Mouse (Mus musculus) C2C12 (cell line): ENCODE measurements around the gene Lcp2. TPM values are rescaled to one million over a fixed set of nuclear protein-coding genes. Genes with fewer than 3 reads are reported as not detected.

Experiments
- H3K27me3 ChIP-seq: one replicate; pipeline ENCODE4 v1.6.1; 2011; ENCODE audit not compliant: control insufficient read depth, insufficient read depth, insufficient read length
- H3K36me3 ChIP-seq: one replicate; pipeline ENCODE4 v1.6.1; 2011; ENCODE audit not compliant: control insufficient read depth, insufficient read depth
- H3K4me3 ChIP-seq: one replicate; pipeline ENCODE4 v1.5.1; 2011; ENCODE audit warnings: mild to moderate bottlenecking, control low read depth; ENCODE audit not compliant: poor library complexity, insufficient read depth, severe bottlenecking
- H3K79me2 ChIP-seq: one replicate; pipeline ENCODE4 v1.6.1; 2011; ENCODE audit not compliant: control insufficient read depth, insufficient read depth
- H3K79me3 ChIP-seq: one replicate; pipeline ENCODE4 v1.6.1; 2011; ENCODE audit warnings: low read depth, control low read depth
- H3ac ChIP-seq: one replicate; pipeline ENCODE3; 2011; ENCODE audit warnings: low read depth; ENCODE audit not compliant: control insufficient read depth, insufficient read length
- CEBPB ChIP-seq: IDR thresholded peaks from one replicate; pipeline ENCODE4 v1.6.1; 2011; ENCODE audit warnings: low read depth, mild to moderate bottlenecking, control low read depth, moderate library complexity
- CTCF ChIP-seq: IDR thresholded peaks from one replicate; pipeline ENCODE4 v1.5.1; 2011; ENCODE audit not compliant: control insufficient read depth, insufficient read depth, insufficient read length
- FOSL1 ChIP-seq: IDR thresholded peaks from one replicate; pipeline ENCODE4 v1.8.0; 2011; ENCODE audit warnings: mild to moderate bottlenecking, low read length; ENCODE audit not compliant: poor library complexity, insufficient read depth, severe bottlenecking
- MAX ChIP-seq: IDR thresholded peaks from one replicate; pipeline ENCODE4 v1.6.1; 2011; ENCODE audit warnings: mild to moderate bottlenecking, control low read depth
- MYOD1 ChIP-seq: IDR thresholded peaks from one replicate; pipeline ENCODE4 v1.6.1; 2011; ENCODE audit warnings: low read depth; ENCODE audit not compliant: control insufficient read depth, insufficient read length
- MYOG ChIP-seq: IDR thresholded peaks from one replicate; pipeline ENCODE4 v1.6.1; 2011; ENCODE audit not compliant: control insufficient read depth, insufficient read length; ENCODE audit errors: extremely low read depth
- USF1 ChIP-seq: IDR thresholded peaks from one replicate; pipeline ENCODE4 v1.6.1; 2011; ENCODE audit warnings: low read depth, mild to moderate bottlenecking, control low read depth, moderate library complexity
- polyA plus RNA-seq: library from polyadenylated mRNA; unstranded; fragments of >200 nt; fragmentation: generic; extraction: Trizol; gene quantifications from one replicate; pipeline ENCODE4 v1.2.1, GENCODE M21; 2012; ENCODE audit warnings: missing spikeins

The Lcp2 gene
- polyA plus RNA-seq, 1 experiment: not detected

DNA sequence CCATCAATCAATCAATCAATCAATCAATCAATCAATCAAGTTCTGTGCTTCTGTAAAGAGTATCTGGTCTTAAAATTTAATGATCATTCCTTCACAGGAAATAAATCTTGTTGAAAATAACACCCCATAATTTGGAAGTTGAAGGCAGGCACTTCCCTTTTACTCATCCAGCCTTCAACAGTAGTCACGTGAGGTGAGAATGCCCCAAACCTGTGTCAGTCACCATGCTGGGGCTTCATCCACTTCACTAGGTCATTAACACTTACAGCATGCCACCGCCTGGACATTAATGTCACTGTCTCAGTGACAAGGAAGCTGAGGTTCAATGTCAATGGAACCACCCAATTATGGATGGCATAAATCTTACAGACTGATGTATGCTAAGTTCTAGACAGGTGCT lies 81.7 kb downstream of the Lcp2 start:
- Histone ChIP-seq H3K36me3 (no peaks in the 10 kb centered on the region), H3ac (no peak overlapping the region), H3K4me3 (no peak overlapping the region), H3K79me3 (no peaks in the 10 kb centered on the region), H3K27me3 (no peaks in the 10 kb centered on the region), H3K79me2 (no peaks in the 10 kb centered on the region)
- TF ChIP-seq MAX (no peak), USF1 (no peak), CTCF (no peak), FOSL1 (no peak), MYOG (no peak), MYOD1 (no peak), CEBPB (no peak)

DNA sequence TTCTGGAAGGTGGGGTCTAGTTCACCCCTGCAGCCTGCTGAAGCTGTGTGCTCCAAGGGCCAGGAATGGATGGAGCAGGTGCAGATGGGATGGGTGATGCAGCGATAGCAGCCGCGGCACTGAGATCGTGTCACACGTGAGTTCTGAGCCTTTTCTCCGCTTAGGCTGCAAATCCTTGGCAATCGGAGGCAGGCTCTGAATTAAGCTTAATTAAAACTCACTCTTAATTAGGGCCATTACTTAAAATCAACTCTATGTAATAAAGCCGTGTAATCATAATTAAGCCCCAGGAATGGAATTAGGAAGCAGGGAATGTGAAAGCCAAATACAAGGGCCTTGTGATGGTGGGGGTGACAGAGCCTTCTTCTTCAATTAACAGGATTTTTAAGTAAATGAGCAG lies 92.6 kb downstream of the Lcp2 start:
- Histone ChIP-seq H3K27me3 (no peaks in the 10 kb centered on the region), H3K79me2 (no peaks in the 10 kb centered on the region), H3ac (no peak overlapping the region), H3K79me3 (no peaks in the 10 kb centered on the region), H3K4me3 (no peak overlapping the region), H3K36me3 (no peaks in the 10 kb centered on the region)
- TF ChIP-seq MAX (no peak), CTCF (no peak), CEBPB (no peak), USF1 (no peak), MYOD1 (no peak), FOSL1 (no peak), MYOG (no peak)

Other genes starting within 250 kb of the Lcp2 start
- 0.12 TPM for gene Kcnmb1, start 83.9 kb upstream of the Lcp2 start, polyA plus RNA-seq
- gene Kcnip1, start 53.8 kb upstream of the Lcp2 start, polyA plus RNA-seq: not detected
- gene 4930469K13Rik, start 51.6 kb downstream of the Lcp2 start, polyA plus RNA-seq: not detected
- gene Foxi1, start 161.2 kb downstream of the Lcp2 start, polyA plus RNA-seq: not detected